Mouse (Mus musculus) lung, embryonic 16.5 days (tissue): ENCODE data around the gene Gm49721. TPM values are rescaled to one million over a fixed set of nuclear protein-coding genes. Genes with fewer than 3 reads are reported as not detected.
"Not testable (repeated sequence)": the region's sequence is repeated elsewhere in the genome, so short reads cannot be mapped to it uniquely, and the experiment has no call there.

Source experiments
- ATAC-seq: fragments of 200-750 bp; cut with Nextera tagmentation; 2 replicates; pipeline ENCODE4 v1.8.0; 2017; ENCODE audit warnings: low read depth, mild to moderate bottlenecking, moderate library complexity
- H3K27ac ChIP-seq: fragments of 300-500 bp; sonication (generic); 2 replicates; pipeline ENCODE4 v1.5.1; 2014; ENCODE audit warnings: mild to moderate bottlenecking, control low read depth, low read length
- H3K27me3 ChIP-seq: fragments of 300-500 bp; sonication (generic); 2 replicates; pipeline ENCODE4 v1.6.1; 2014; ENCODE audit warnings: low read depth, low read length, mixed read lengths; ENCODE audit not compliant: control insufficient read depth, insufficient read depth
- H3K36me3 ChIP-seq: fragments of 300-500 bp; sonication (generic); 2 replicates; pipeline ENCODE4 v1.6.1; 2014; ENCODE audit warnings: low read length; ENCODE audit not compliant: control insufficient read depth, insufficient read depth
- H3K4me1 ChIP-seq: fragments of 300-500 bp; sonication (generic); replicated peaks from 2 replicates; pipeline ENCODE4 v1.6.1; 2014; ENCODE audit warnings: low read length, mixed read lengths; ENCODE audit not compliant: control insufficient read depth, insufficient read depth
- H3K4me2 ChIP-seq: fragments of 300-500 bp; sonication (generic); 2 replicates; pipeline ENCODE4 v1.6.1; 2014; ENCODE audit warnings: low read depth, low read length, control low read depth
- H3K4me3 ChIP-seq: fragments of 300-500 bp; sonication (generic); 2 replicates; pipeline ENCODE4 v1.5.1; 2014; ENCODE audit warnings: mild to moderate bottlenecking, low read length, control low read depth
- H3K9ac ChIP-seq: fragments of 300-500 bp; sonication (generic); 2 replicates; pipeline ENCODE4 v1.6.1; 2014; ENCODE audit warnings: low read length, control low read depth
- H3K9me3 ChIP-seq: fragments of 300-500 bp; sonication (generic); 2 replicates; pipeline ENCODE4 v1.6.1; 2016; ENCODE audit warnings: low read length; ENCODE audit not compliant: control insufficient read depth
- WGBS: fragments of 180-500 bp; shearing (Covaris S2); extraction: QIAGEN DNeasy Blood & Tissue Kit; methylation state at CpG from one replicate; pipeline ENCODE4 v1.1.7; 2014; 5-methylcytosine and 5-hydroxymethylcytosine counted together
- polyA plus RNA-seq: library from polyadenylated mRNA; unstranded; fragments of >200 nt; fragmentation: Nextera tagmentation; extraction: Ambion mirVana; gene quantifications from 2 replicates; pipeline ENCODE4 v1.2.1, GENCODE M21; 2015

Gm49721 gene
- polyA plus RNA-seq, 1 experiment from 2014 or later, result 0.33 TPM

DNA sequence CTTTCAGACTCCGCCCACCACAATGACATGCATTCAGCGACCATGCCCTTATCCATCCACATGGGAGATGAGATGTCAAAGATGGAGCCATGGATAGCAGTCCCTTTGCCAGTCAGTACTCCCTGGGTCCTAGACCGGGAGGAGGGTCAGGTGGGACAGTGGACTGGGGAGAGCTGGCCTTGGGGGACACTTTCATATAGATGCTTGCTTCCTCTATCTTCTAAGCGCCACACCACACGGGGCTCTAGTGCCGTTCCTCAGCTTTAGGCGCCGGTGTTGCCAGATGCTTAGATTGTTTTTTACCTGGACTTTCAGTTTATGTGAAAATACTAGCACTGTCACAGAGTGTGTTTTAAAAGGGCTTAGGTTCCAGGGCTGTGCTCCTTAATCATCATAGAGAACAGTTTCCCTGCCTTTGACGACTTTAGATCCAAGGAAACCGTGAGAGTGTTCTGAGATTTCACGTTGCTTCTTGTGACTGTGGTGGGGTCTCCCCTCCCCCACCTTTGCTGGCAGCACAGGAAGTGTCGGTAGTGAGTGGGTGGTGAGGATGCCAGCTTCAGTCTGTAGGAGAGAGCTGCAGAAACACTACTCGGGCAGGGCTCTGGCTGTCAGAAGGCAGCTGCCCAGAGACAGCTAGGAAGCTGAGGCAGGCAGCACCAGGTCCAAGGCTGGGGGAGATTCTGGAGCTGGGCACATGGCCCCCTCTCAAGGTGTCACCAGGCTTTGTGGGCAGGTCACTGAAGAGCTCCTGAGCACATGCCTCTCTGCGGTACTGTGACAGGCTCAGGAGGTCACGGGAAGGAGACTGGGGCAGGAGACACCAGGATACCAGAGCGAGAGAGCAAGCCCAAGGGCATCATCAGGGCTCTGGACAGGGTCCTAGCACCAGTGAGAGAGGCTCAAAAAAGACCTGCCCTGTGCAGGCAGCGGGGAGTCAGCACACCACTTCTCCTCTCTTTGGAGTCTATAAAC lies 54.8 kb downstream of the Gm49721 start:
- H3K4me2 ChIP-seq, H3K27me3 ChIP-seq, H3K36me3 ChIP-seq, H3K9ac ChIP-seq, H3K4me1 ChIP-seq, ATAC-seq, H3K4me3 ChIP-seq, H3K27ac ChIP-seq, H3K9me3 ChIP-seq: not testable (repeated sequence)
- 51% methylated on average over 2 of the region's 17 CpGs for WGBS

DNA sequence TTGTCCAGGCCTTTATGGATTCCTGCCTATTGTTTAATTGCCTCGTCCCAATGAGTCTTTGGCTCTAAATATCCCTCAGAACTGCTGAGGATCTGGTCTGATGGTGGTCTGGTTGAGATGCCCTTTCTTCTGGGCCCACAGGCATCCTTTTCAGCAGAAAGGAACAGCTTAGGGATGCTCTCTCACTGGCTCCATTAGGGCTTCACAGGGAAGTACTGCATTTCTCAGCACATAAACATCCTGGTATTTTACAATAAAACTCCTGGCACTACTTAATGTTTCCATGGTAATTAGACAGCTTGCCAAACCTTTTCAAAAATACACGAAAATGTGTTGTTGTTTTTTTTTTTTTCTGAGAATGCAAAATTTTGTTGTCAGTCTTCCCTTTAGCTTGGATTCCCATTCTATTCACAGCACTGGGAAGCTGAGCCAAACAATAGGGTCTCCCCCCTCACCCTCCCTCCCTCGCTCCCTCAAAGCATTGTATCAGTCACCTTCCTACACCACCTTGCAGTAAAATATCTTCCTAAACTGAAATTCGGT lies 90.4 kb downstream of the Gm49721 start:
- ATAC-seq, H3K9me3 ChIP-seq, H3K4me3 ChIP-seq, H3K27me3 ChIP-seq, H3K9ac ChIP-seq, H3K4me1 ChIP-seq, H3K27ac ChIP-seq, H3K4me2 ChIP-seq, H3K36me3 ChIP-seq: not testable (repeated sequence)
- 66% methylated on average over 2 of the region's 4 CpGs for WGBS

DNA sequence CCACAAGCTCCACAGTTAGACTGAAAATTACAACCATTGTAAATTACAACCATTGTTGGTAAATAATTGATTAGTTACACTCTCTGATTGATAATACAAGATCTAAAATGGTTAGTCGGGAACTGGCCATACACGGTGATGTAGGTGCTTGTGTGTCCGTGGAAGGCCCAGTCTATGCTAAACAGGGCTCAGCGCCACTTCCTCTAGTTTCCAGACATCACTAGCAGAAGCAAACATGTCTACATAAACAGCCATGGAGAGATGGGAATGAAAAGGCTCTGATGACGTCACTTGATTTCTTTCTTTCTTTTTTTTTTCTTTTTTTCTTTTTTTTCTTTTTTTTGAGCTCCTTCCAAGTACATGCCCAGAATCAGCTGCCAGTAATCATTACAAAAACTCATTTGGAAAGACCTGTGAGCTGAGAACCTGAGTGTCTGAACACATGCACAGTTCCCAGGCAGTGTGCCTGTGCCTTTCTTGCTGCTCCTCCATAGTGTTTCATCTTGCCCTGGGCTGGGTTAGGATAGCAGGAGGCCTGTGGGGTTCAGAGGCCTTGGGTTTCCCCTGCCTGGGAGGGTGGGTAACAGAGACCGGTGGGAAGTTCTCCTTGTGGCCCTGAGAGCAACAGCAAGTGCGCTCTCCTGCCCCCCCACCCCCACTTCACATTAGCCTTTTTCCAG lies 91.0 kb downstream of the Gm49721 start:
- 68% methylated on average over 4 of the region's 7 CpGs for WGBS
- H3K27ac ChIP-seq, H3K4me1 ChIP-seq, H3K9ac ChIP-seq, H3K27me3 ChIP-seq, H3K4me3 ChIP-seq, ATAC-seq, H3K36me3 ChIP-seq, H3K9me3 ChIP-seq, H3K4me2 ChIP-seq: not testable (repeated sequence)

DNA sequence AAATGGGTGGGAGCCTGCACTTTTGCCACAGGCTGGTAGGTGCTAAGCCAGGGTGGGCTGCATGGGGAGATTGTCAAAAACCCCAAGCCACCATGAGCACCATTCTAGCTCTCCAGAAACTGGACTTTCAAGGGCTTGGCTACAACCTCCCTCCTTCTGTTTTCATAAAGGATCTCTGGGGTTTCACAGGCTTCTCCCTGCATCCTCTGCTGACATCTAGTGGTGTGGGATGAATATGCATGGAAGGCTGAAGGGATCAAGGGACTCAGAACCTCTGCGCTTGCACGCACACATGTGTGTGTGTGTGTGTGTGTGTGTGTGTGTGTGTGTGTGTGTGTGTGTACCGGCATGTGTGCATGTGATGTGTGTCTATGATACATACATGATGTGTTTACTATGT lies 95.8 kb downstream of the Gm49721 start:
- not testable (repeated sequence) for H3K4me1 ChIP-seq, H3K4me3 ChIP-seq, H3K27me3 ChIP-seq, H3K4me2 ChIP-seq, H3K36me3 ChIP-seq, H3K27ac ChIP-seq, H3K9ac ChIP-seq, H3K9me3 ChIP-seq
- ATAC-seq, result 0 out of 2 replicates have a peak, but pooled peaks have one; percentile 51
- 32% methylated on average over 3 of the region's 3 CpGs for WGBS

DNA sequence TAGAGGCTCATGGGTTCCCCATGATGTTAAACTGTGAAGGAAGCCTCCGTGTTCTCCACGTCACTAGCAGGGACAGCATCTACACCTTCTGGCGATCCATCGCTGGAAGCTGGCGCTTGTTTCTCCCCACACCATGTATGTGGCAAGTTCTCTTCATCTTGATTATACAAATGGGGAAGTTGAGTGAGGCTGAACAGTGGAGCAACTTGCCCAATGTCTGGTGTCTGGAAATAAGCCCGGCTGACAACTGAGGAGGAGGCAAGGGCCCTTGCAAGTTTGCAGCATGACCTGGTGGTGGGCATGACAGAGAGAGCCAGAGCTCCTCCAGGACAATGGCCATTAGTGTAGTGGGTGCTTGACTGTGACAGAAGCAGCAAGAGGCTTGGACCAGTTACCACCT lies 96.8 kb downstream of the Gm49721 start:
- H3K27me3 ChIP-seq, H3K36me3 ChIP-seq, H3K9me3 ChIP-seq, H3K27ac ChIP-seq, H3K4me2 ChIP-seq, ATAC-seq, H3K9ac ChIP-seq, H3K4me1 ChIP-seq, H3K4me3 ChIP-seq: not testable (repeated sequence)
- WGBS, result 81% methylated on average over 5 of the region's 6 CpGs

DNA sequence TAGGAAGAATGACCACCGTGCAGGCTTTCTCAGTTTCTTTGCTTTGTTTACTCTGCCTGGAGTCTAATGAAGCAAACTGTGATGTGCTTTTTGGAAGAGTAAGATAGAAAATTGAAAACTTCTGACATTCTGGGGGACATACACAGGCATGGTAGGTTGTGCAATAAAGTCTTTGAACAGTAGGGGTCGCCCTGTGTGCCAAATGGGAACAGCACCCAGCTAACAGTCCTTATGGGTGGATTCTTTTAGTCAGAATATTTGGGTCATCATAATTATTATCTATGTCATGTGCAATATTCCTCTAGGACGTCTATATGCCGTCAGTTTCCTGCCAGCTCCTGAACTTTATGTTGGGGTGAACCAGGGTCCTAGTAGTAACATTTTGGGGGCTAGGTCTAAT lies 100.9 kb downstream of the Gm49721 start:
- H3K4me2 ChIP-seq, H3K4me3 ChIP-seq, H3K9me3 ChIP-seq, H3K27ac ChIP-seq, H3K27me3 ChIP-seq, H3K36me3 ChIP-seq, H3K9ac ChIP-seq, H3K4me1 ChIP-seq, ATAC-seq: not testable (repeated sequence)
- WGBS, result 6% methylated on average over 1 of the region's 4 CpGs

DNA sequence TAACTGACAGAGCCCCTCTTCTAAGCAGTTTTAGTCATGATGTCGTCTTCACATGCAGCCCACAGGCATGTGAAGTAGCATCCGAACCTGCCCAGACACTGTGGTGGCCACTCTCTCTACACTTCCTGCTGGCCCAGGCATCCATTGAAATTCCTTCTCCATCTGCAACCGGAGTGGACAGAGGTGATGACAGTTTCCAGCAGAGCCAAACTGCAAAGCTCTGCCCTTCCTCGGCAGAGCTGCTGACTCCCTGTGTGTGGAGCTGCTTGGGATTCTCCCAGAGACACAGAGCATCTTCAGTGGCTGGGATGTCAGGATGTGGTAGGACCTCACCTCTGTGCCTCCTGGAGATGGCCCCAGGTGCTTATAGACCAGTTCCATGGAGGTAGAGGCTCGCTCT lies 105.8 kb downstream of the Gm49721 start:
- H3K9me3 ChIP-seq, H3K27ac ChIP-seq, H3K9ac ChIP-seq, H3K36me3 ChIP-seq, H3K4me1 ChIP-seq, ATAC-seq, H3K4me3 ChIP-seq, H3K4me2 ChIP-seq, H3K27me3 ChIP-seq: not testable (repeated sequence)
- WGBS, result no CpG with 5 or more reads among the region's 5 CpGs

DNA sequence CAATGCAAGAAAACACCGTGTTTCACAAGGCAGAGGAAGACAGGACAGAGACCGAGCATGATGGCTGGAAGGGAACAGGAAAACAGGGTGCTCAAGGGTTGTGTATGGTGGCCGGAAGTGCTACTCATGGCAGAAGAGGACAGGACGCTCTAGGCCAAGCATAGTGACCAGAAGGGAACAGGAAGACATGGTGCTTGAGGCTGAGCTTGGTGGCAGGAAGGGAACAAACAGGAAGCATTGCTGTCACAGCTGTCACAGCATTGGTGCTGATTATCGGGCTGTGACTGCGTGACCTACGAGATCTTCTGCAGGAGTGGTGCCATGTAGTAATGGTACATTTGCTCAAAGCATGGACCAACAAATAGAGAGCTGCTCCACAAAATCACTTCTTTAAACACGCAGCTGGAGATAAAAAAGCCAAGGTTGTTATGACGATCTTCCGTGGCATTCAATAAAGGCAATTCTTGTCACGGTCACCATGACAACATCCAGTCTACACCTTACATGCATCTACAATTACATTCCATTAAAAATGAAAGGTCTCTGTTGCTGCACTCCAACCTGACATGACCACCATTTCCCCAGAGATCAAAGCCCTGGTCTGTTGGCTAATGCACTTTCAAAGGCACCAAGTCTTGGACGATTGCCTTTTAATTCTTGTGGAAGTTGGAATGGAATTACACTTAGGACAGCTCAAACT lies 106.9 kb downstream of the Gm49721 start:
- H3K36me3 ChIP-seq, result not testable (repeated sequence)
- ATAC-seq, result peak; percentile 12; the same call in 1 of the 2 replicates

DNA sequence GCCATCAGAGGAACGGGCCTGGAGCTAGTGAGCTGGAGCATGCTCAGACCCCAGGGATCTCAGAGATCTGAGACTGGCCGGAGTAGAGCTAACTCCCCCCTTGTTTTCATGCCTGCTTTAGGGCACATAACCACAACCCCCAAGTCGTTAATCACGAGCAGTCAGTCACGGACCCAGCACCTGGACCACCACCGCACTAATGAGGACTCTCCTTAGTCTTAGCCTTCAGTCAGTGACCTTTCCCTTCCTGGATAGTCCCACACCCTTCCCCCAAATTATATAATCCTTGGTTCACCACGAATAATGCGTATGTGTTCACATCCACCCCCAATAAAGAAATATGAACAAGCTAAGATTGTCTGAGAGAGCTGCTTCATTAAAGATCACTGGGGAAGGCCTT lies 108.1 kb downstream of the Gm49721 start:
- H3K36me3 ChIP-seq, H3K27ac ChIP-seq, H3K9me3 ChIP-seq, H3K4me1 ChIP-seq, H3K4me3 ChIP-seq, ATAC-seq, H3K4me2 ChIP-seq, H3K9ac ChIP-seq, H3K27me3 ChIP-seq: not testable (repeated sequence)
- 82% methylated on average over 6 of the region's 8 CpGs for WGBS

More for the DNA sequence above, 106.9 kb downstream of the Gm49721 start:
- H3K4me3 ChIP-seq, H3K9ac ChIP-seq, H3K9me3 ChIP-seq, H3K4me2 ChIP-seq, H3K4me1 ChIP-seq, H3K27me3 ChIP-seq, H3K27ac ChIP-seq: not testable (repeated sequence)
- WGBS, result no CpG with 5 or more reads among the region's 12 CpGs
